Mouse (Mus musculus): Measurements from ENCODE around the gene Trim44.

GRCm38 (mm10) chr2:102312903-102313302 is 94.7 kb downstream of the Trim44 start:
- TF ChIP-seq CTCF (IDR thresholded peaks at IDR 0.05; ENCODE audit: extremely low read depth, insufficient read depth, low read length) (no peak), POLR2A (IDR thresholded peaks at IDR 0.05; ENCODE audit: extremely low read depth, insufficient read depth, low read length) (no peak)
